Mouse (Mus musculus) megakaryocyte progenitor cell, adult 5-6 weeks (primary cell): ENCODE results near the gene Ltbp4. TPM values are rescaled to one million over a fixed set of nuclear protein-coding genes. Genes with fewer than 3 reads are reported as not detected.

ENCODE experiments used
- ATAC-seq: replicated peaks from 2 replicates; pipeline ENCODE4 v1.8.0; 2016; ENCODE audit warnings: mild to moderate bottlenecking, moderate TSS enrichment, inconsistent platforms; ENCODE audit not compliant: poor library complexity
- total RNA-seq, 2 experiments: library from RNA; stranded (forward) in 1 of 2; stranded (reverse) in 1 of 2; fragments of 157-497, 149-512 nt in 1 of 2; fragments of 200-1000 nt in 1 of 2; gene quantifications; 2 replicates each; pipeline versions ENCODE4 v1.2.3 to v1.2.4; 2015 to 2017

Gene Ltbp4
- total RNA-seq, 2 experiments from 2014 or later: 0.05 TPM; not detected in 1

DNA sequence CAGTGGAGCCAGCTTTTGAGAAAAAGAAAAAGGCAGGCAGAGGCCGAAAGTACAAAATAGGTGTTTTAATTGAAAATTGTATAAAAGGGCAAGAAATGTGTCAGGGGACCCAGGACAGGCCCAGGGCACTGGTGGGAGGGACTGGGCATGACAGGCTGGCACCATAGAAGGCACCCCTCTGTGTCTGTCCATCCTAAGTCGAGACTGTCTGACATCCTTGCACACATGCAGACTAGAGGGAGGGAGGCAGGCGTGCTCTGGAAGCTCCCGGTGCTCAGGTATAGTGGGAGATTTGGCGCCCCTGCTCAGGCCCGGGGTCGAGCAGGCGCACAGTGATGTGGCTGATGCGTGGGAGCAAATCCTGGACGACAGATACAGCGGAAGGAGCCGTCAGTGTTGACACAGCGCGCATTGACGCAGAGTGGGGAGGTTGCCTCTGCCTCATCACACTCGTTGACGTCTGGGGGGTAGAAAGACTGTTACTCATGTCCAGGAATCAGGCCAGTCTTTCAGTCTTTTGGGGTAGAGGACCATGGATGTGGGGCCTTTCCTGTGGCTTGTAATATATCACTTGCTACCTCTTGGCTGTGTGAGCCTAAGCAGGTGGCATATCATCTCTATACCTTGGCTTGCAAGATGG, 32.3 kb downstream of the Ltbp4 start:
- ATAC-seq: no peak

DNA sequence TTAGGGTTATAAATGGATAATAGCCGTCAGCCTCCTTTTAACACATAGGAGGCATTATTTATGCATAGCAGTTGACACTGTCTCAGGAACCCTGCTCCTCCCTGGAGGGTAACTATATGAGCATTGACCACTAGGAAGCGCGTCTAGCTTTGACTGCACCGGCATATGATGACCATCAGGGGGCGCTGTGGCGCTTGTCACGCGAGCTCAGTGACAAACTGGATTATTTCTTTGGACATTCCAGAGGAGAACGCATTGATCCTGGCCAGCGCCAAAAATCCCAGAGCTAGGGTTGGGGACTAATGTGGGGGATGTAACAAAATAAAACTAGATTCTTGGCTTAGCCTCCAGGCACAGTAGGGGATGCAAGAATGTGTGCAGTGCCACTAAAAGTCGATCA, 35.3 kb downstream of the Ltbp4 start:
- ATAC-seq: peak; percentile 94

DNA sequence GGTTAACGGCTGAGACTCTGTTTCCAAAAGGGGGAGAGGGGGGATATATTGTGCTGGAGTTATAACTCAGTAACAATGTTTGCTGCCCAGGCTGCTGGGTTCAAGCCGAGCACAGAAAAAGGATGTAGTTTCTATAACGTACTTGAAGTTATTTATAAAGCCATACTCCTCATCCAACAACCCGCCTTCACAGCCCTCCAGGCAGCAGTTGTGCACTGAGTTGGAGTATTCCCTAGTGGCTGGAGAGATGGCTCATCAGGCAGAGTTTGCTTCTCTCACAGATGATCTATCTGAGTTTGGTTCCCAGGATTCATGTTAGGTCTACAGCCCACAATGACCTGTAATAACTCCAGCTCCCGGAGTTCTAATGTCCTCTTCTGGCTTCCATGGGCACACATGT, 36.7 kb downstream of the Ltbp4 start:
- ATAC-seq: no peak

DNA sequence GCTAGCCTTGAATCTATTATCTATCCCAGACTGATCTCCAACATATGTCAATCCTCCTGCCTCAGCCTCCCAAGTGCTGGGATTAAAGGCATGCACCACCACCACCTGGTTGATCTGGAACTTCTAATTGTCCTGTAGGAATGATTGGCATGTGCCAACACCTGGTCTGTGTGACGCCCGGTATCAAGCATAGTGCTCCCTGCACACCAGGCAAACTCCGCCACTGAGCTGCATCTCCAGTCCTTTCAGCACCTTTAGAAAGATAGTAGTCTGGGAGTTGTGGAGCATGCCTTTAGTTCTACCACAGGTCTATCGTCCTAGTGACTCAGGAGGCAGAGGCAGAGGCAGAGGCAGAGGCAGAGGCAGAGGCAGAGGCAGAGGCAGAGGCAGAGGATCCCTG, 37.1 kb downstream of the Ltbp4 start:
- no peak for ATAC-seq

DNA sequence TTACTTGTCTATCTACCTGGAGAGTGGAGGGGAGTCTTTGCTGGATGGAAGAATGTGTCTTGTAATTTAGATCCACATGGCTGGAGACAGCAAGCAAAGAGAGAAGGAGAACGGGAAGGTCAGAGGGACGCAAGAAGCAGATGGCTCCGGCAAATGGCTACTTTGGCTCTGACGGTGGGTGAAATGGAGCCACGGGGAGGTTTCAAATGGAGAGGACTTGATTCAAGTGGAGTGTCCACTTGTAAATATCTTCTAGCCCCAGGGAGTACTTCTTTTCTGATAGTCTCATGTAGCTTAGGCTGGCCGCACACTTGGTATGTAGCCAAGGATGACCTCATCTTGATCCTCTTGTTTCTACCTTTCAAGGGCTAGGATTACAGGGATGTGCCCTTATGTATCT, 38.7 kb downstream of the Ltbp4 start:
- ATAC-seq: no peak

DNA sequence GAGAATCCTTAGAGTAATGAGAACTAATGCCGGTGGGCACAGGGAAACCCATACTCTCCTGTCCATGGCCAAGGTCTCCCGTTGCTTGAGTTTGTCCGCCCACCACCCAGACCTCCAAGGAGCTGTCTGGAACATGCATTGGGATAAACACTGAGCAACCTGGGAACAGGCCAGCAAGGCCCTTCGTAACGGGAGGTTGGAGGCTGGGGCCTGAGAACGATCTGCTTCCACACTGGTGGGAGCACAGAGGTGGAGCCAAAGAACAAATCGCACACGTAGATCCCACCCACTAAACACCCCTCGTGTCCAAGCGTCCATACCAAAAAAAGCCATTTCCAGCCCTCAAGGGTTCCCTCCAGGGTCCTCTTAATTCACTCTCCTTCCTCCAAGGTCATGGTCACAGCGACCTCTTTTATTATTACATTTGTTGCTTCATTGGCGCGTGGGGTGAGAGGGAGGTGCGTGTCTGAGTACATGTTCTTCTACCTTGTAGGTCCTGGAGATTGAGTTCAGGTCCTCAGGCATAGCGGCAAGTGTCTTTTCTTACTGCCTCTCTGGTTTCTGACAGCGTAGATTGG, 39.4 kb downstream of the Ltbp4 start:
- no peak for ATAC-seq

DNA sequence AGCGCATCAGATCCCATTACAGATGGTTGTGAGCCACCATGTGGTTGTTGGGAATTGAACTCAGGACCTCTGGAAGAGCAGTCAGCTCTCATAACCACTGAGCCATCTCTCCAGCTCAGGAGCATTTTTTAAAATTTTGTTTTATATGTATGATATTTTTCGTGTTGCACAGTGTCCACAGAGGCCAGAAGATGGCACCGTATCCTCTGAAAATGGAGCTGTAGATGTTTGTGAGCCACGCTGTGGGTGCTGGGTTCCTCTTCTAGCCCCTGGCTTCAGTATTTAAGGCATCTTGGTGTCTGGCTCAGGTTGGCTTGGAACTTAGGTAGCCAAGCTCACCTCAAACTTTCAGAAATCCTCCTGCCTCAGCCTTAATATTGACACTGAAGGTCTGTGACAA, 41.0 kb downstream of the Ltbp4 start:
- ATAC-seq: no peak

DNA sequence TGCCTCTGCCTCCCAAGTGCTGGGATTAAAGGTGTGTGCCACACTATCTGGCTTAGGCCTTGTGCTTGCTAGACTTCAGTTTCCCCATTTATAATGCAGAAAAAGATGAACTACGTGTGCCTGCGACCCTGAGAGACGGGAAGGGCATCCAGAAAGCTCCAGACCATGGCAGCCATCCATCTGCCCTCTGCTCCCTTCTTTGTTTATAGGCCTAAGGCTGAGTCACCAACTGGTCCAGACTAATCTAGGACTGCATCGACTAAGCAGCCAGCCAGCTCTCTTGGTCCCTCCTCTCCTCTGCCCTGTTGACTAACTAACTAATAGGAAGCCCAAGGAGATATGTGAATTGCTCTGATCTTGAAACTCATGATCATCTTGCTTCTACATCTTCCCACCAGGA, 41.5 kb downstream of the Ltbp4 start:
- no peak for ATAC-seq

DNA sequence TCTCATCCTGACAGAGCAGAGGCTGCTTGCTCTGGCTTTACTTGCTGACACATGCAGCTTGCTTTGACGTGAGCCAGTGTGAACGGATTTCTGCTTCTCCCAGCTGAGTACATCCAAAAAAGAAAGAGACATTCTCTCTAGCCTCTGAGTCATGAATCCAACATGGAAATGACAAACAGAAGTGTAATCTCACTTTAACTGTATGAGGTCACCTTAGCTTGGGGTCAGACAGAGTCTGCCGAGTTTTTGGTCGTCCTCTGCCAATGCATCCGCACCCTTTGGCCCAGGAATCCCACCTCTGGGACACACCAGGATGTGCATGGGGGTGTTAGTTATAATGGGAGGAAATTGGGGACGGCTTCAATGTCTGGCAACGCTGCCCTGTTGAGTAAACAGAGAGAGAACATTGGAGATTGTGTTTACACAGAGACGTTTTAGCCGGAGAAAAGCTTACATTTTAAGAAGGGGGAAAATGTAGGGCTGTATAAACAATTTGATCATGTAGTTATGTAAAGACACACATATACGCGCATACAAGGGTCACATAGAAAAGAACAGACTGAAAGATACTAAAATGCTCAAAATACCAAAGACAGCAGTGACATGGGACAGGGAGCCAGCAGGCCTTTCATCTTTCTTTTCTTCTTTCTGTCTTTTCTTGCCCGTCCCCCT, 45.6 kb downstream of the Ltbp4 start:
- ATAC-seq: no peak

DNA sequence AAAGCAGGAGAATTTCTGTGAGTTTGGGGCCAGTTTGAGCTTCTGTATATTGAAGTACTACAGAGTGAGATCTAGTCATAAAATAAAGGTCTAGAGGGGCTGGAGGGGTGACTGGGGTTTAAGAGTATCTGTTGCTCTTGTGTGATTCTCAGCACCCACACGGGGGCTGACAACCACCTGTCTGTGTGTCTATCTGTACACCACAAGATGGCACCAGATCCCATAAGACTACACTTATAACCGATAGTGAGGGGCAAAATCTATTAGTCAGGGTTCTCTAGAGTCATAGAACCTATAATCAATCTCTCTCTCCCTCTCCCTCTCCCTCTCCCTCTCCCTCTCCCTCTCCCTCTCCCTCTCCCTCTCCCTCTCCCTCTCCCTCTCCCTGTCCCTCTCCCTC, 46.9 kb downstream of the Ltbp4 start:
- ATAC-seq: no peak

DNA sequence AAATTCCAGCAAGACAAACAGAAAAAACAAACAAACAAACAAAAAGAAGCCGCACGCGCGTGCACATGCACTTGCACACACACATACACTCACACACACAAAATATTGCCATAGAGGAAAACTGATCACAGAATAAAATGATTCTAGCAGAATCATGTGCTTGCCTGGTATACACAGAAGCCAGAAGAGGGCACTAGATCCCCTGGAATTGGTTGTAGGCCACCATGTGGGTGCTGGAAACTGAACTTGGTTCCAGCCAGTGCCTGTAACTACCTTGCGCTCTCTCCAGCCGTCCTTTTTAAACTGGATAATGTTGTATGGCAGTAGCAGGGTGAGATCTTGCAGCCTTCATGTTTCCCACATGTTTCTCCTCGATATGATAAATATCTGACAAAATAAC, 48.8 kb downstream of the Ltbp4 start:
- no peak for ATAC-seq

DNA sequence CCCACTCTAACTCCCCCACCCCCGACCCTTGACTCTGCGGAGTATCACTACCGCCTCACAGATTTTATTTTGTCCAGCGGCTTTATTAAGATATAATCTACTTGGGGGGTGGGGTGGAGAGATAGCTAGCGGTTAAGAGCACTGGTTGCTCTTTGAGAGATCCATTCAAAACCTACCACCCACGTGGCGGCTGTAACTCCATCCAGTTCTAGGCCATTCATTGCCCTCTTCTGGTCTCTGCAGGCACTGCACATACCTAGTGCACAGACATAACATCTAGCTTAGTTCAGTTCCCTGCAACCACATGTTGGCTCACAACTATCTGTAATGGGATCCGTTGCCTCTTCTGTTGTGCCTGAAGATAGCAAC, 51.8 kb downstream of the Ltbp4 start:
- peak; percentile 96 for ATAC-seq

DNA sequence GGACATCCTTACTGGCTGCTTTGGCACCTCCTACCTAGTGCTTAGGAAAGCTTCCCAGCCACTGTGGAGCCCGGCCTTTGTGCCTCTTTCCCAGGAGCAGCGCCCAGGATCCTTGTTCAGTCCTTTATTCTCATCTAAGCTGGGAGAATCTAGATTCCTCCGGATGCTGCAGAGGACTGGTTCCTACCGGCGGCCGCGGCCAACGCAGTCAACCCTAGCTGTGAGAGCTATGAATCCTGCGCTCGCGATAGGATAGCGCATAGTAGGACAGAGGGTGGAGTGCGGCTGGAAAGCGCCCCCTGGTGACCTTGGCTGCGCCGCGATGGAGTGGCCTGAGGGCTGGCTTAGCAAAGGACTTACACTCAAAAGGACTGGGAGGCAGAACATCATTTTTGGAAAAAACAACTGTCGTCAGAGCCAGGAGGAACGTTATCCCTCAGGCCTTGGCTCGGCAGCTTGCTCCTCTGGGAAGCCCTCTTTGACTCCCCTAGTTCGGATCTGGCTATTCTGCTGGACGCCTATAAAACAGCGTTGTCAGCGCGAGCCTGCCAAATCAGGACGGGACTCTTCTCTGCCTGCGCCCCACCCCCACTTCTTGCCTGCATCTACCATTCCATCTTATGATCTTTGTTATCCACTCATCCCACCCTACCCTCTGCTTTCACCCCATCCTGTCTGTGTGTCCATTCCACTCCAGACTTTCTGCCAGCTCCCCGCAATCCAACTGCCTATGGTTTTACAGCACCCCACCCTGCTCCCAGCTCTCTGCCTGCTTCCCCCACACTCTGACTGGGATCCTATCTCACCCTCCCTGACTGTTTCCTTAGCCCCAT, 52.4 kb downstream of the Ltbp4 start:
- ATAC-seq: peak; percentile 56

DNA sequence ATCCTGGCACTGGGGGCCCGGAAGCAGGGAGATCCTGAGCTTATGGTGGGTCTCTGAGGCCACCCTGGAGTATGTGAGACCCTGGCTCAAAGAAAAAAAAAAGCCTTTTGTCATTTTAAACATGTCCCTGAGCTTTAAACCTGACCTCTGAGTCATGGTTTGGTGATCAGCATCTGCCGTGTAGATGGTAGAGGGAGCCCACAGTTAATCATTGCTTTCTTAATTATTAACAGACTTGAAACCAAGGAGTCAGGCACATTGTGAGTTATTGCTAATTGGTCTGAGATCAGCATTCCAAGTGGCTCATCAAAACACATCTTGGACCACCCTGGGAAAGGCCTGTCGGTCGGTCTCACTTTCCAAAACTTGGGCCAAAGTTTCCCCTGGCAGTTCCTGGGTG, 55.3 kb downstream of the Ltbp4 start:
- no peak for ATAC-seq

DNA sequence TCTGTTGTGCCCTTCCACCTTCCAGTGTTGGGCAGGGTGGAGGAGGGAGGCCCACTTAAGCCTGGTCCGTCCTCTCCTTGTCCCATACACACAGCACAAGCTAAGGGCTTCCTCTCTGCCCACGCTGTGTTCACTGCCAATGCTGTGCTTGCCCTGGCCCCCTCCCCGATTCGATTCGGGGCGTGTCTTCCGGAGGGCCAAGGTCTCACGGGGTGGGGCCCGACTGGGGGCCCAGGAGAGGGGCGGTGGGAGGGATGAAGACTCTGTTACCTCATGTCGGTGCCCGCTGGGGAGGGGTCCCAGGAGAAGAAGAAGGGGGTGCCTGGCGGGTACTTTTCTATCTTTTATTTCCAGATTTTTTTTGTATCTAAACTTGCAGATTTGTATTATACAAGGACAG, 55.8 kb downstream of the Ltbp4 start:
- ATAC-seq: no peak

DNA sequence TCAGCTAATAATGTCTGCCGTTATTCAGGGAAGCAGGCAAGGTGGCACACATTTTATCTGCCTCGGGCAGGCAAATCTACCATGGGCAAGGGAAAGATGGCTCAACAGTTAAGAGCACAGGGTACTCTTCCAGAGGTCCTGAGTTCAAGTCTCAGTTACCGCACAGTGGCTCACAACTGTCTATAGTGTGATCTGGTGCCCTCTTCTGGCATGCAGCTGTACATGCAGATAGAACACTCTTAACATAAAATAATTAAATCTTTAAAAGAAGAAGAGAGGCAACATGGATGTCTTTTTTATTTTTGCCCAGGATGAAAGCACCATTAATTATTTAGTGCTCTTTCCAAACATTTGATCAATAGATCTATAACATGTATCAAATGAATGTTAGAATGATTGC, 60.3 kb downstream of the Ltbp4 start:
- peak; percentile 52 for ATAC-seq

DNA sequence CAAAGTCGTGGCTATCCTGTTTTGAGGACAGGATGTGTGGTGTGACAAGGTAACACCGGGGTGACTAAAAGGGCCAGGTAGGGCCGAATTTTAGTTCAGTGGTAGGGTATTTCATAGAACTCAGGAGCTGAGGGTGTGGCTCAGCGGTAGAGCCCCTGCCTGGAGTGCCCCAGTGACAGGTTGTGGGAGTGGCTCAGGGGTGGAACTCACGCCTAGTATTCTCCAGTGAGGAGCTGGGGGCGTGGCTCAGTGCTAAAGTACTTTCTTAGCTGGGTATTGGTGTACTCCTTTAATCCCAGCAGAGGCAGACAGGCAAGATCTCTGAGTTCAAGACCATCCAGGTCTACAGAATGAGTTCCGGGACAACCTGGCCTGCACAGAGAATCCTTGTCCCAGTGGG, 61.5 kb downstream of the Ltbp4 start:
- peak; percentile 65 for ATAC-seq

DNA sequence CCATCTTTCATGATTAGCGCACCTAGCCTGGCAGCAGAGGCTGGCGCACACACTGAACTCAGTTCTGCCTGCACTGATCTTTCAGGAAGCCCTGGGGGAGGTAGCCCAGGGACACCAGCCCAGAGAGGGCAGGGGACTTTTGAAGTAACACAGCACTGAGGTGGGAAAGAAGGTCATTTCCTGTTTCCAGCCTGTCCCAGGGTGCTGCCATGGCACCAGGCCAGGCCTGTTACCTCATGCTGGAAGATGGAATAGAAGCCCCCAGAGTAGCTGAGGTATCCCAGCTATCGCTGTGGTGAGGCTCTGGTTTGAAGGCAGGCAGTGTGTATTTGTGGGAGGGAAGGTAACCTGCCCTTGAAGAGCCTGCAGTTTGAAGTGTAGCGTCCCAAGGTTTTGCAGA, 62.6 kb downstream of the Ltbp4 start:
- ATAC-seq: no peak

DNA sequence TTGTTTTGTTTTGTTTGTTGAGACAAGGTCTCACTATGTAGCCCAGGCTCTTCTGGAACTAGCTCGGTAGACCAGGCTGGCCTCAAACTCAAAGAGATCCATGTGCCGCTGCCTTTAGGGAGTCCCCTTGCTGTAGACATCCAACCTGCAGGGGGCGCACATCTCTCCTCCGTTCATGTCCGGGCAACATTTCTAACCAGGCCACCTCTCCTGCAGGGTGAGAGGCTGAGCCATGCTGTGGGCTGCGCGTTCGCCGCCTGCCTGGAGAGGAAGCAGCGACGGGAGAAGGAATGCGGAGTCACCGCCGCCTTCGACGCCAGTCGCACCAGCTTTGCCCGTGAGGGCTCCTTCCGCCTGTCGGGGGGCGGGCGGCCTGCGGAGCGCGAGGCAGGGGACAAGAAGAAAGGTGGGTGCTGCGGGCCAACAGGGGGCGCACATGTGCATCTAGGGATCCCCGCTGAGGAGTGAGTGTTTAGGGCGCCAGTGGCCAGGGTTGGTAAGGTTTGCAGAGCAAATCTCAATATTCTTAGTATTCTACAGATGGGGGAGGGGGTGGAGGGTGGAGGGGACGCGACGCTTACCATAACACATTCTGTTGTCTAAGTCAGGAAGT, 63.6 kb downstream of the Ltbp4 start:
- ATAC-seq: peak; percentile 59

DNA sequence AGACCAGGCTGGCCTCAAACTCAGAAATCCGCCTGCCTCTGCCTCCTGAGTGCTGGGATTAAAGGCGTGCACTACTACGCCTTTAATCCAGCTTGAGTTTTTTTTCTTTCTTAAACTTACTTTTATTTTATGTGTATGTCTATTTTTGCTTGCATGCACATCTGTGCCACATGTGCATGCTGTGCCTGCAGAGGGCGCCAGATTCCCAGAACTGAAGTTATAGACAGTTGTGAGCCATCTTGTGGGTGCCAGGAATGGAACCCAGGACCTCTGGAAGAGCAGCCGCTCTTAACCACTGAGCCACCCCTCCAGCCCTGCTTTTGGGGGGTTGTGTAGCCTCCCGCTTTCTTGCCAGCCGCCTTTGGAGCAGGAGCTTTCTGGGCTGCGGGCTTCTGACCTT, 66.1 kb downstream of the Ltbp4 start:
- ATAC-seq: no peak

DNA sequence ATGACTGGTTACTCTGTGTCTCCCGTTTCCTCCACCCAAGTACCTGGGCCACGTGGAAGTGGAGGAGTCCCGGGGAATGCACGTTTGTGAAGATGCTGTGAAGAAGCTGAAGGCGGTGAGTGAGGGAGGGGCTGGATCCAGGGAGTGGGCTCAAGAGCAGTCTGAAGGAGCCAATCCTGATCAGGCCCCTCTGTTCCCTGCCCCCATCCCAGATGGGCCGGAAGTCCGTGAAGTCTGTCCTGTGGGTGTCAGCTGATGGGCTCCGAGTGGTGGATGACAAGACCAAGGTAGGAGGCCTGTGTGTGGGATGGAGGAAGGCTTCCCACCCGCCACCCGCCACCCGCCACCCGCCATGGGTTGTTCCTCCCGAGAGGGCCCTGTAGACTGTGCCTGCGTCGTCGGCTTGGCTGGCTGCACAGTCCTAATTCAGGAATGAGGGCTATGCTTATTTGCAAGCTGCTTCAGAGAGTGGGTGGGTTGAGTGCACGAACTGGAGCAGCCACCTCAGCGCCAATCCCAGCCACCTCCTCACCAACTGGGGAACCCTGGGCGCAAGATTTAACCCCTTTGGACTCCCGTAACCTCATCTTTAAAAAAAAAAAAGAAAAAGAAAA, 70.9 kb downstream of the Ltbp4 start:
- no peak for ATAC-seq
